Mouse (Mus musculus): Measurements from ENCODE around the gene Hpgds. TPM values are rescaled to one million over a fixed set of nuclear protein-coding genes. Genes with fewer than 3 reads are reported as not detected.

The Hpgds gene
- polyA plus RNA-seq, 1 experiment = 1.4 TPM

Other genes starting within 250 kb of the Hpgds start
- gene Smarcad1, start 102.3 kb downstream of the Hpgds start, polyA plus RNA-seq (2012; rRNA removed) = 12.4 and 12.7 TPM in 2 replicates
- gene C130060K24Rik, start 236.2 kb upstream of the Hpgds start, polyA plus RNA-seq (2012; rRNA removed) = not detected in 2 replicates

All from large intestine, adult 2 months (tissue).